Mouse (Mus musculus): Measurements from ENCODE around the gene Olfr393.

The Olfr393 gene

DNA sequence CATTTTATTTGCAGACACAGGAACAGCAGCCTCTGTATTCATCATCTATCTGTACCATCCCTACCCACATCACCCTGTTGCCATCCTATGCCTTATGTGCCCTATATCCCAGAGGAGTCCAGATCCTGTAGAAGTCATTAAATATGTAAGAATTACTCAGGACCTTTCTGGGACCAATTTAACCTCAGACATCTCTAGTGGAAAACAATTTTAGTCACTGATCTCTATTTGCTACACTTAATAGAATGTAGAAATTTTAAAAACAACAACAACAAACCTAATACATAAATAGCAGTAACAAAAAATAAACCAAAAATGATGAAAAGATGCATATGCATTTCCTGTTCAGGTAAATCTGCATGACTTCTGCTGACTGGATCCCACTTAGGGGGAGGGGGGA is at the start of gene Olfr393:
TSS of gene Olfr393 (minus strand) at position 101 of the 400 bp plus-strand sequence.
- no peak for DNase-seq

DNA sequence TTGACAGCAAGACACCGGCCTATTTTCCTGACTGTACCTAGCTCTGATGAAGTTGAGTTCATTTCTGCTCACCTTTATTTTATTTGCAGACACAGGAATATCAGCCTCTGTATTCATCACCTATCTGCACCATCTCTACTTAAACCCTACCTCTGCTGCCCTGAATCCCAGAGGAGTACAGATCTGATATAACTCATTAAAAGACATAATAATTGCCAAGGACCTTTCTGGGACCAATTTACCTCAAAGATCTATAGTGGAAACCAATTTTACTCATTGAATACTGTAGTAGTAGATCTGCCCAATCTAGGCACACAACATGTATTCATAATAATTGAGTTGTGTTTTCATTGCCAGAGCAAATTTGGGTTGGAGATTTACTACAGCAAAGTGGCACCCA is 39.4 kb upstream of the Olfr393 start, which contains the start of gene Olfr394:
TSS of gene Olfr394 (minus strand) at position 101 of the 400 bp plus-strand sequence.
- no peak for DNase-seq

DNA sequence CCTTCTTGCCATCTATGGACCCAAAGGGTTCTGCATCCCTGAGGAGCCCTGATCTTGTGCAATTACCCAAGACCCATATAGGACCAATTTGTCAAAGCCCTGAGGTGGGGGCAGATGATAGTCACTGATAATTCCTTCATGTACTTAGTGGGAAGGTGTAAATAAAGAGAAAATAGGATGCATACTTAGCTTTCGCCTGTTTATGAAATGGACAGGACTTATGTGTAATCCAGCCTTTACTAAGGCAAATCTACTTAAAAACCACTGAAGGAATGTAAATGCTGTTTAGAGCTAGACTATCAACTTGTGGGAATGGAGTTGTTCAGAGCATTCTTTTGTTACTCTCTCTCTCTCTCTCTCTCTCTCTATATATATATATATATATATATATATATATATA is 34.3 kb downstream of the Olfr393 start, which contains the start of gene Olfr392:
TSS of gene Olfr392 (minus strand) at position 101 of the 400 bp plus-strand sequence.
- no peak for DNase-seq

DNA sequence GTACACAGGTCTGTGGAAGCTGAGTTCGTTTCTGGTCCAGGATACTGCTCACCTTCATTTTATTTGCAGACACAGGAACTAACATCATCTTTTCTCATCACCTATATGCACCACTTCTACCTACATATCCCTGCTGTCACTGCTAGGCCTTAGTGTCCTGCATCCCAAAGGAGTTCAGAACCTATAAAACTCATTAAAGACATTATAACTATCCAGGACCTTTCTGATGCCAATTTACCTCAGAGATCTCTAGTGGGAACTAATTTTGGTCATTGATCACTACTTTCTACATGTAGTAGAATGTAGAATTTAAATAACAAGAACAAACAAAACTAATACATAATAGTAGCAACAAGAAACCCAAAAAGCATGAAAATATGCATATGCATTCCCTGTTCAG is 48.3 kb downstream of the Olfr393 start, which contains the start of gene Olfr391-ps:
TSS of gene Olfr391-ps (minus strand) at position 101 of the 400 bp plus-strand sequence.
- no peak for DNase-seq

Data from lung, postnatal 36 days (tissue).